Comparison of ENCODE assay signal across 30 mouse cellular contexts in the genomic region with DNA sequence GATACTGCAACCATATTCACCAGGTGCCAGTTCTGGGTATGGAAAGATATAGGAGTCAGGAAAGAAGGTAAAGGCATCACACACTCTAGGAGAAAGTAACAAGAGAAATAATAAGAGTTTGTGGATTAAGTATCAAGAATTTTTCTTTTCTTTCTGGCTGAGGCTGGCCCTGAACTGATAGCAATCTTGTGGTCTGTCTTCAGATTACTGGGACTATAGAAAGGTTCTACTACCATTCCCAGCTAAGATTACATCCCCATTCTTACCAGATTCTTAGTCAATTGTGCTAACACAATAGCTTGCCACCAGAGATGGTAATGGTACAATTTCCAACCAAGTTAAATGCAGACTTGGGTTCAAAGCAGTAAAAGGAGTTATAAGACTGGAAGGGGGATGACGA.
DNase-seq lines count a peak whose midpoint lies in the region; ATAC-seq and TF ChIP-seq lines count a peak whose summit lies in the region.
"Had no signal": no experiment of that assay in that cellular context is flagged by ENCODE, and none has a peak within 500 bp of the region (broad histone marks: within the 10 kb centered on the region; RNA-seq: fewer than 3 reads in every experiment).

No protein-coding gene starts in this region.

- intact Hi-C loops in gastrocnemius, adult 2 months (cut with DNase I), result loop anchor here (5.0 to 10.0 kb wide), 2 partner anchors 33 to 101 kb away; a partner anchor contains a TSS

- TF ChIP-seq CTCF in gastrocnemius, adult 2 months (IDR thresholded peaks at IDR 0.05), result no peak
- no peak for TF ChIP-seq CTCF in heart, postnatal 0 days (IDR thresholded peaks at IDR 0.05; ENCODE audit: low read depth)

- peak overlapping the region; percentile 6 for H3K27ac ChIP-seq in gastrocnemius, adult 2 months
- peak overlapping the region; percentile 59; the same call in 1 of the 2 replicates for H3K27ac ChIP-seq in heart, embryonic 13.5 days (replicated peaks)
- H3K27ac ChIP-seq in heart, postnatal 0 days (ENCODE audit: low read depth), result peak overlapping the region; percentile 90; the same call in 1 of the 2 replicates
- H3K27ac ChIP-seq in heart, embryonic 11.5 days (ENCODE audit: low read depth, low read length), result no peak overlapping the region
- peak overlapping the region; percentile 64 for H3K27ac ChIP-seq in brown adipose tissue, adult 24 weeks (replicated peaks; ENCODE audit: low read depth, low read length)
- H3K27ac ChIP-seq: embryonic facial prominence, embryonic 10.5 days; embryonic facial prominence, embryonic 13.5 days; forebrain, embryonic 12.5 days; forebrain, embryonic 15.5 days; hindbrain, embryonic 10.5 days; hindbrain, embryonic 13.5 days; intestine, embryonic 15.5 days had no signal

- no peak for ATAC-seq in heart, embryonic 13.5 days (ENCODE audit: extremely low read depth, insufficient number of reproducible peaks, low FRiP score, low TSS enrichment)
- ATAC-seq in heart, postnatal 0 days (ENCODE audit: insufficient read depth, low read depth), result no peak
- no peak for ATAC-seq in heart, embryonic 11.5 days (replicated peaks; ENCODE audit: insufficient number of reproducible peaks, low FRiP score, low TSS enrichment)
- ATAC-seq: forebrain, embryonic 15.5 days; hindbrain, embryonic 16.5 days had no signal

- peaks cover 98% of the 10 kb centered on the region for H3K4me1 ChIP-seq in heart, embryonic 13.5 days
- peaks cover 90% of the 10 kb centered on the region for H3K4me1 ChIP-seq in heart, postnatal 0 days (ENCODE audit: control insufficient read depth, insufficient read depth)
- H3K4me1 ChIP-seq in heart, embryonic 11.5 days (ENCODE audit: control insufficient read depth, insufficient read depth, low read length), result peaks cover 88% of the 10 kb centered on the region
- H3K4me1 ChIP-seq in brown adipose tissue, adult 24 weeks (ENCODE audit: control insufficient read depth, insufficient read depth, insufficient read length, low read length), result peaks cover 56% of the 10 kb centered on the region

- no peaks in the 10 kb centered on the region for H3K27me3 ChIP-seq in heart, embryonic 13.5 days (replicated peaks)
- no peaks in the 10 kb centered on the region for H3K27me3 ChIP-seq in heart, postnatal 0 days (ENCODE audit: control insufficient read depth, insufficient read depth, low read length)
- H3K27me3 ChIP-seq in heart, embryonic 11.5 days (ENCODE audit: control insufficient read depth, insufficient read depth, low read length), result no peaks in the 10 kb centered on the region
- H3K27me3 ChIP-seq: CH12.LX; embryonic facial prominence, embryonic 13.5 days; forebrain, embryonic 12.5 days; forebrain, embryonic 15.5 days; hindbrain, embryonic 13.5 days; intestine, embryonic 15.5 days had no signal

- no peak overlapping the region for H3K9ac ChIP-seq in heart, embryonic 13.5 days
- no peak overlapping the region for H3K9ac ChIP-seq in heart, postnatal 0 days (replicated peaks; ENCODE audit: low read depth, low read length)
- H3K9ac ChIP-seq in heart, embryonic 11.5 days (ENCODE audit: low read depth, low read length), result no peak overlapping the region
- H3K9ac ChIP-seq: embryonic facial prominence, embryonic 13.5 days; forebrain, embryonic 12.5 days; forebrain, embryonic 15.5 days; hindbrain, embryonic 13.5 days; intestine, embryonic 15.5 days had no signal

- WGBS in heart, embryonic 13.5 days, result 76% methylated on average over 1 of the region's 1 CpGs
- 86% methylated on average over 1 of the region's 1 CpGs for WGBS in heart, postnatal 0 days
- WGBS in heart, embryonic 11.5 days (ENCODE audit: insufficient replicate concordance), result 83% methylated on average over 1 of the region's 1 CpGs

- no peak for TF ChIP-seq EP300 in heart, postnatal 0 days (IDR thresholded peaks at IDR 0.05; ENCODE audit: low read depth)

- H3K4me2 ChIP-seq in heart, embryonic 13.5 days, result no peak overlapping the region
- no peak overlapping the region for H3K4me2 ChIP-seq in heart, postnatal 0 days (ENCODE audit: low read depth, low read length)
- no peak overlapping the region for H3K4me2 ChIP-seq in heart, embryonic 11.5 days
- H3K4me2 ChIP-seq: embryonic facial prominence, embryonic 13.5 days; forebrain, embryonic 12.5 days; forebrain, embryonic 15.5 days; hindbrain, embryonic 13.5 days; intestine, embryonic 15.5 days had no signal

- H3K36me3 ChIP-seq in heart, embryonic 13.5 days, result peaks cover 14% of the 10 kb centered on the region
- peaks cover 23% of the 10 kb centered on the region for H3K36me3 ChIP-seq in heart, postnatal 0 days (replicated peaks; ENCODE audit: control insufficient read depth, insufficient read depth, low read length)
- H3K36me3 ChIP-seq in heart, embryonic 11.5 days (ENCODE audit: control insufficient read depth, insufficient read depth, low read length), result 0 out of 2 replicates have a peak, but pooled peaks cover 4% of the 10 kb centered on the region
- H3K36me3 ChIP-seq: forebrain, embryonic 12.5 days; forebrain, embryonic 15.5 days; intestine, embryonic 15.5 days had no signal

- H3K4me3 ChIP-seq in gastrocnemius, adult 2 months, result no peak overlapping the region
- no peak overlapping the region for H3K4me3 ChIP-seq in heart, embryonic 13.5 days
- no peak overlapping the region for H3K4me3 ChIP-seq in heart, postnatal 0 days (ENCODE audit: low read depth, low read length)
- H3K4me3 ChIP-seq in heart, embryonic 11.5 days (ENCODE audit: low read depth, low read length), result no peak overlapping the region
- H3K4me3 ChIP-seq in brown adipose tissue, adult 24 weeks (ENCODE audit: insufficient read depth, low read depth, low read length), result no peak overlapping the region
- H3K4me3 ChIP-seq: embryonic facial prominence, embryonic 10.5 days; embryonic facial prominence, embryonic 13.5 days; erythroblast, embryonic 14.5 days; forebrain, embryonic 12.5 days; forebrain, embryonic 15.5 days; heart, embryonic 10.5 days; hindbrain, embryonic 10.5 days; hindbrain, embryonic 13.5 days; intestine, embryonic 15.5 days had no signal

- H3K9me3 ChIP-seq in heart, embryonic 13.5 days, result no peaks in the 10 kb centered on the region
- no peaks in the 10 kb centered on the region for H3K9me3 ChIP-seq in heart, postnatal 0 days (replicated peaks; ENCODE audit: control insufficient read depth, low read length)
- H3K9me3 ChIP-seq in heart, embryonic 11.5 days (replicated peaks; ENCODE audit: control insufficient read depth, low read length), result no peaks in the 10 kb centered on the region
- H3K9me3 ChIP-seq: embryonic facial prominence, embryonic 10.5 days; embryonic facial prominence, embryonic 13.5 days; forebrain, embryonic 12.5 days; forebrain, embryonic 15.5 days; G1E; heart, embryonic 10.5 days; hindbrain, embryonic 10.5 days; hindbrain, embryonic 13.5 days; intestine, embryonic 15.5 days had no signal

- no peak for DNase-seq in gastrocnemius, adult 2 months
- DNase-seq in gastrocnemius, adult 18-20 months (ENCODE audit: low spot score), result no peak
- DNase-seq in heart, postnatal 4 days, result no peak
- no peak for DNase-seq in heart, postnatal 0 days (ENCODE audit: low spot score)
- DNase-seq in spleen, postnatal 14 days (ENCODE audit: low spot score in 2 of 2), result no peak
- DNase-seq: adrenal gland, adult 2 months; adrenal gland, postnatal 14 days; B cell, adult 2 months; cerebellum, adult 11-12 months; cerebellum, adult 8-10 months; cerebellum, postnatal 10 days; cerebellum, postnatal 36 days; embryo, embryonic 11 days; gastrocnemius, postnatal 25 days; heart, postnatal 14 days had no signal
